Mouse (Mus musculus) MEL (cell line): ENCODE results near the gene Pef1. TPM values are rescaled to one million over a fixed set of nuclear protein-coding genes. Genes with fewer than 3 reads are reported as not detected.

ENCODE experiments used
- DNase-seq: peaks from one replicate; pipeline ENCODE4 v3.0.0; 2011; ENCODE audit warnings: low read depth, low spot score
- H3K27ac ChIP-seq: 2 replicates; pipeline ENCODE4 v1.5.1; 2012; ENCODE audit warnings: low read depth, mild to moderate bottlenecking, control low read depth, low read length, moderate library complexity; ENCODE audit not compliant: control insufficient read depth
- H3K27me3 ChIP-seq, 2 experiments: fragments of 150-350 bp in 1 of 2; sonication (generic) in 1 of 2; 2 replicates each; pipeline ENCODE4 v1.6.1; 2012; ENCODE audit warnings: low read length in 2 of 2, mild to moderate bottlenecking in 2 of 2, improper control_type of control experiment in 1 of 2, moderate library complexity in 1 of 2; ENCODE audit not compliant: insufficient read depth in 2 of 2, control insufficient read depth in 1 of 2
- H3K36me3 ChIP-seq, 2 experiments: 2 replicates each; pipeline ENCODE4 v1.6.1; 2012 to 2014; ENCODE audit warnings: low read length in 2 of 2, improper control_type of control experiment in 1 of 2, inconsistent platforms in 1 of 2, mild to moderate bottlenecking in 1 of 2; ENCODE audit not compliant: insufficient read depth in 2 of 2, control insufficient read depth in 1 of 2
- H3K4me1 ChIP-seq, 2 experiments: fragments of 150-350 bp in 1 of 2; sonication (generic) in 1 of 2; 2 replicates each; pipeline ENCODE4 v1.6.1; 2012; ENCODE audit warnings: low read length in 2 of 2, improper control_type of control experiment in 1 of 2, mild to moderate bottlenecking in 1 of 2; ENCODE audit not compliant: insufficient read depth in 2 of 2, control insufficient read depth in 1 of 2
- H3K4me3 ChIP-seq, 2 experiments: fragments of 150-350 bp in 1 of 2; sonication (generic) in 1 of 2; 2 replicates each; pipeline ENCODE4 v1.5.1; 2012; ENCODE audit warnings: low read depth in 2 of 2, low read length in 2 of 2, mild to moderate bottlenecking in 2 of 2, moderate library complexity in 2 of 2, control low read depth in 1 of 2, improper control_type of control experiment in 1 of 2; ENCODE audit not compliant: control insufficient read depth in 1 of 2, insufficient read depth in 1 of 2
- H3K79me2 ChIP-seq: 2 replicates; pipeline ENCODE4 v1.6.1; 2012; ENCODE audit warnings: mild to moderate bottlenecking, low read length, moderate library complexity; ENCODE audit not compliant: control insufficient read depth, poor library complexity, insufficient read depth
- H3K9ac ChIP-seq: 2 replicates; pipeline ENCODE4 v1.6.1; 2012; ENCODE audit warnings: low read depth, mild to moderate bottlenecking, control low read depth, low read length, moderate library complexity; ENCODE audit not compliant: control insufficient read depth, poor library complexity, severe bottlenecking
- H3K9me3 ChIP-seq: fragments of 150-350 bp; sonication (generic); replicated peaks from 2 replicates; pipeline ENCODE4 v1.6.1; 2012; ENCODE audit warnings: mild to moderate bottlenecking, low read length, improper control_type of control experiment, moderate library complexity; ENCODE audit not compliant: insufficient read depth
- CHD1 ChIP-seq: IDR thresholded peaks from 2 replicates; pipeline ENCODE4 v1.6.1; 2012; ENCODE audit warnings: low read depth, mild to moderate bottlenecking, inconsistent platforms, low read length, improper control_type of control experiment
- CHD2 ChIP-seq: IDR thresholded peaks from 2 replicates; pipeline ENCODE4 v1.6.1; 2011; ENCODE audit warnings: low read length, improper control_type of control experiment
- EP300 ChIP-seq, 2 experiments: IDR thresholded peaks; 2 replicates each; pipeline ENCODE4 v1.6.1; 2011; ENCODE audit warnings: improper control_type of control experiment in 2 of 2, low read length in 2 of 2, low read depth in 1 of 2, mild to moderate bottlenecking in 1 of 2
- GABPA ChIP-seq: IDR thresholded peaks from 2 replicates; pipeline ENCODE4 v1.6.1; 2012; ENCODE audit warnings: low read depth, mild to moderate bottlenecking, inconsistent platforms, low read length, improper control_type of control experiment, moderate library complexity
- JUND ChIP-seq: IDR thresholded peaks from 2 replicates; pipeline ENCODE4 v1.6.1; 2011; ENCODE audit warnings: low read depth, mild to moderate bottlenecking, improper control_type of control experiment, low read length
- KAT2A ChIP-seq: conservative IDR thresholded peaks from 2 replicates; pipeline ENCODE4 v1.6.1; 2012; ENCODE audit warnings: low read depth, low read length, improper control_type of control experiment, inconsistent platforms
- MAFK ChIP-seq: IDR thresholded peaks from 2 replicates; pipeline ENCODE4 v1.6.1; 2011; ENCODE audit warnings: low read depth, mild to moderate bottlenecking, low read length, improper control_type of control experiment, borderline replicate concordance
- MEF2A ChIP-seq: IDR thresholded peaks from 2 replicates; pipeline ENCODE4 v1.6.1; 2014; ENCODE audit warnings: low read depth, mild to moderate bottlenecking, inconsistent platforms, low read length, improper control_type of control experiment; ENCODE audit not compliant: poor library complexity, insufficient replicate concordance, severe bottlenecking; ENCODE audit errors: extremely low read depth
- MYB ChIP-seq: IDR thresholded peaks from 2 replicates; pipeline ENCODE4 v1.6.1; 2011; ENCODE audit warnings: mild to moderate bottlenecking, low read depth, low read length, improper control_type of control experiment
- MYC ChIP-seq: IDR thresholded peaks from 2 replicates; pipeline ENCODE4 v1.6.1; 2011; ENCODE audit warnings: low read depth, mild to moderate bottlenecking, low read length, improper control_type of control experiment, moderate library complexity
- NRF1 ChIP-seq: IDR thresholded peaks from 2 replicates; pipeline ENCODE4 v1.6.1; 2014; ENCODE audit warnings: low read depth, mild to moderate bottlenecking, inconsistent platforms, low read length, improper control_type of control experiment, moderate library complexity; ENCODE audit not compliant: poor library complexity, insufficient read depth, severe bottlenecking
- POLR2A ChIP-seq, 2 experiments: IDR thresholded peaks; 2 replicates each; pipeline ENCODE4 v1.6.1; 2011 to 2012; ENCODE audit warnings: low read length in 2 of 2, mild to moderate bottlenecking in 2 of 2, control low read depth in 1 of 2, improper control_type of control experiment in 1 of 2, low read depth in 1 of 2, moderate library complexity in 1 of 2; ENCODE audit not compliant: control insufficient read depth in 1 of 2, insufficient read depth in 1 of 2, poor library complexity in 1 of 2
- POLR2AphosphoS2 ChIP-seq: IDR thresholded peaks from 2 replicates; pipeline ENCODE4 v1.6.1; 2011; ENCODE audit warnings: low read length, improper control_type of control experiment
- RAD21 ChIP-seq: IDR thresholded peaks from 2 replicates; pipeline ENCODE4 v1.6.1; 2011; ENCODE audit warnings: mild to moderate bottlenecking, low read depth, low read length, improper control_type of control experiment
- RCOR1 ChIP-seq: IDR thresholded peaks from 2 replicates; pipeline ENCODE4 v1.6.1; 2012; ENCODE audit warnings: low read depth, mild to moderate bottlenecking, inconsistent platforms, low read length, improper control_type of control experiment
- SIN3A ChIP-seq: IDR thresholded peaks from 2 replicates; pipeline ENCODE4 v1.6.1; 2012; ENCODE audit warnings: low read length, improper control_type of control experiment, inconsistent platforms
- TBP ChIP-seq: IDR thresholded peaks from 2 replicates; pipeline ENCODE4 v1.8.0; 2011; ENCODE audit warnings: low read depth, low read length, improper control_type of control experiment
- TCF12 ChIP-seq: IDR thresholded peaks from 2 replicates; pipeline ENCODE4 v1.6.1; 2014; ENCODE audit warnings: low read depth, mild to moderate bottlenecking, inconsistent platforms, low read length, improper control_type of control experiment, moderate library complexity
- USF1 ChIP-seq: IDR thresholded peaks from 2 replicates; pipeline ENCODE4 v1.6.1; 2014; ENCODE audit warnings: low read depth, mild to moderate bottlenecking, inconsistent platforms, low read length, improper control_type of control experiment, moderate library complexity
- USF2 ChIP-seq, 2 experiments: IDR thresholded peaks; 2 replicates each; pipeline ENCODE4 v1.6.1; 2011 to 2012; ENCODE audit warnings: improper control_type of control experiment in 2 of 2, low read length in 2 of 2, borderline replicate concordance in 1 of 2, inconsistent platforms in 1 of 2, low read depth in 1 of 2, mild to moderate bottlenecking in 1 of 2; ENCODE audit not compliant: insufficient read depth in 1 of 2
- ZC3H11A ChIP-seq: IDR thresholded peaks from 2 replicates; pipeline ENCODE4 v1.6.1; 2012; ENCODE audit warnings: low read depth, mild to moderate bottlenecking, inconsistent platforms, low read length, improper control_type of control experiment
- ZMIZ1 ChIP-seq: IDR thresholded peaks from 2 replicates; pipeline ENCODE4 v1.6.1; 2012; ENCODE audit warnings: low read depth, mild to moderate bottlenecking, inconsistent platforms, low read length, improper control_type of control experiment, moderate library complexity
- polyA plus RNA-seq, 2 experiments: library from polyadenylated mRNA; stranded (reverse) in 1 of 2; unstranded in 1 of 2; fragments of >175 nt in 1 of 2; fragments of >200 nt in 1 of 2; gene quantifications; 2 replicates each; pipeline versions ENCODE4 v1.2.1 to v1.2.4; 2012; ENCODE audit warnings: low replicate concordance in 2 of 2, low read depth in 1 of 2; ENCODE audit not compliant: insufficient read length in 2 of 2, insufficient read depth in 1 of 2, missing spikeins in 1 of 2
- total RNA-seq: library from RNA; depleted of rRNA; stranded (reverse); fragments of 300-350 nt; gene quantifications from 2 replicates; pipeline ENCODE4 v1.2.3, GENCODE M21; 2012

Pef1 gene
- total and polyA plus RNA-seq, 3 experiments = 27.3 to 49.8 TPM; not detected in 1

DNA sequence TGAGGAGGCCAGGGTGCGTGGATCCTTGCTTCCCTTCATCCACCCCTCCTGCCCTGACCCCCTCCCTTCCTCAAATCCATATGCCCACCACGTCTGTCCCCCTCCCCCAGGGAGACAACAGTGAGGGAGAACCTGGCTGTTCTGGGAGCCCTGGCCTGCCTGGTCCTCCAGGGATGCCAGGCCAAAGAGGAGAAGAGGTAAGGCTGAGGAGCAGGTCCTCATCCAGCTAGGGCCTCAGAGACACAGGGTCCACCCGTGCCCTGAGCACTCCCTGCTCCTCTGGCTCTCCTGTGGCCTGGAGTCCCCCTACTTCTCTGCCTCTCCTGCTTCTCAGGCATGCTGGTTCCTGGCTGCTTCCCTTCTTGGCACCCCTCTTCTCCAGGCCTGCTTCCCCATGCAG, 22.8 kb upstream of the Pef1 start:
- no peak overlapping the region for H3K4me3 ChIP-seq
- no peak overlapping the region for H3K27ac ChIP-seq
- H3K79me2 ChIP-seq = no peaks in the 10 kb centered on the region
- no peaks in the 10 kb centered on the region for H3K36me3 ChIP-seq
- TF ChIP-seq RCOR1 (no peak), USF1 (no peak), POLR2A (IDR thresholded peaks at IDR 0.05; ENCODE audit: control insufficient read depth in 1 of 2, insufficient read depth in 1 of 2, low read depth in 1 of 2, low read length in 2 of 2, poor library complexity in 1 of 2) (no peak), MAFK (no peak), EP300 (IDR thresholded peaks at IDR 0.05; ENCODE audit: low read depth in 1 of 2, low read length in 2 of 2) (no peak), GABPA (no peak), MEF2A (no peak), JUND (no peak), ZC3H11A (no peak), CHD2 (no peak), ZMIZ1 (no peak), SIN3A (no peak), MYC (no peak), POLR2AphosphoS2 (no peak), CHD1 (no peak), TCF12 (no peak), RAD21 (no peak), USF2 (IDR thresholded peaks at IDR 0.05; ENCODE audit: borderline replicate concordance in 1 of 2, insufficient read depth in 1 of 2, low read depth in 1 of 2, low read length in 2 of 2) (no peak)
- TF ChIP-seq, all 39 proteins: peak for 0
- DNase-seq = no peak
- Histone ChIP-seq H3K27me3 (peaks cover 0 to 2% of the 10 kb centered on the region in 2 experiments; a peak in 3 of 4 replicates), H3K4me1 (no peaks in the 10 kb centered on the region), H3K9ac (no peak overlapping the region), H3K9me3 (no peaks in the 10 kb centered on the region)

DNA sequence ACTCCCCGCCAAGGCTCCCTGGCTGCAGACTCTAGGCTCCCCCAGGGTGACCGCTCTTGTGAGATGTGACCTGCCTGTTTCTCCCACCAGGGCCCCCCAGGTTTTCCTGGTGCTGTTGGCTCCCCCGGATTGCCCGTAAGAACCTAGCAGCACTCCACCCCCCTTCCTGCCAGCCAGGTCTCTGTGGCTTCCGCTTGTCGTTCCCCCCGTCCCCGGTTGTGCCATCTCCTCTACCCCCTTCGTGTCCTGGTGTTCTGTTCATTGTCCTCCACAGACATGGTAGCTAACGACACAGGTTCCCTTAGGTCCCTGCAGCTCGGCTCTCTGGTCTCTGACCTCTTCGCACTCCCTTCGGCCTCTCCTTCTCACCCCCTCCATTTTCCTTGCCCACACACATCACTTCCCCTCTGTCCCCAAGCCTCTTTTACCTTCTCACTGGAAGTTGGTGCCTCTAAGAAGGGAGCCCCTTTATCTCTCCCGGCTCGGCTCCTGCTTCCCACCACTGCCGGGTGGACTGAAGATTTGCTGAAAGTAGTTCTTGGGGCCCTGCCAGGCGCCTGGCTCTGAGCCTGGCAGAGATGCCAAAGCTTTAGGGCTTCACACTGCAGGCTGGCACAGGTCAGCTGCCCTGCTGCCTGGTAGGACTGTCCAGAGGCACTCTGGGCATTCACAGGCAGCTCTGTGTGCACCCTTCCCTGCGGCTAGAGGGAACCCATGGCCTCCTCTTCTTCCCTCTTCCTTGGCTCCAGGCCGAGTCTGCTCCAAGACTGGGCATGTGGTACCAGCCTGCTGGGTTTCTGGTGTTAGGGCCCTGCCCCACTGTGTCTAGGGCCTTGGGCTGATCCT, 20.8 kb upstream of the Pef1 start:
- TF ChIP-seq MYB = no peak
- TF ChIP-seq TBP = no peak
- no peak for TF ChIP-seq ZC3H11A
- TF ChIP-seq POLR2AphosphoS2 = no peak
- no peak for TF ChIP-seq NRF1
- no peak for TF ChIP-seq KAT2A
- TF ChIP-seq JUND = no peak
- TF ChIP-seq GABPA = no peak
- DNase-seq = no peak
- H3K9me3 ChIP-seq = no peaks in the 10 kb centered on the region
- H3K27ac ChIP-seq = no peak overlapping the region
- no peak overlapping the region for H3K4me3 ChIP-seq
- no peaks in the 10 kb centered on the region for H3K4me1 ChIP-seq
- H3K36me3 ChIP-seq = no peaks in the 10 kb centered on the region
- H3K79me2 ChIP-seq = no peaks in the 10 kb centered on the region
- H3K27me3 ChIP-seq = peaks cover 0 to 2% of the 10 kb centered on the region in 2 experiments; a peak in 3 of 4 replicates
- H3K9ac ChIP-seq = no peak overlapping the region
